1 mouse cellular context compared by ENCODE assay signal in the genomic region with DNA sequence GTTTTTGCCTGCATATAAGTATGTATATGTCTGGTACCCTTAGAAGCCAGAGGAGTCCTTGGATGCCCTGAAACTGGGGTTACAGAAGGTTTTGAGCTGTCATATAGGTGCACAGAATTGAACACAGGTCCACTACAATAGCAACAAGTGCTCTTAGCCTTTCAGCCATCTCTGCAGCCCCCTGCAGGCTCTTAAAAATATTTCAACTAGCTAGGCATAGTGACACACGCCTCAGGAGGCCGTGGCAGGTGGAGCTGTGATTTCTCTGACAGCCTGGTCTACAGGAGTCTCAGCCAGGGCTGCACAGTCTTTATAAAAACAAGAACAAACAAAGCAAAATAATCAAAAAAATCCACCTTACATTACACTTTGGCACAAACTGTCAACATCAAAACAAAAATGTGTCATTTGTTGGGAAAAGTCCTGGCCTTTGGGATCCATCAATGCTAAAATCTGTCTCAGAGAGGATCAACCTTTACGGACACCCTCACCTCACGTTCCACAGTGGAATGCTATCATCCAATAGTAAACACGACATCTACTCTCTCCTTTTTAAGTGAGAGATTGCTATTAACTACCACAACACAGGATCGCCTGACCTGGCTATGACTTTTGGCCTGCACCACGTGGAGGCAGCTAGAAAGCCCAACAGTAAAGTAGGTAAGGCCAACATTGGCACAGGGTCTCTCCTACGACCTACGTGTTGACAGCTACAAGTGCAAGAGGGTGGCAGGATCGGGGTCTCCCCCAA.
A peak's percentile ranks its signal among the peaks of the same experiment; 100 is the strongest.
TF ChIP-seq lines count a peak whose summit lies in the region.

No protein-coding gene starts in this region.

TF ChIP-seq in CH12.LX, 34 proteins besides CTCF, POLR2A, EP300 and RAD21 (continued from another document):
- peak; percentile 41; the same call in 1 of the 2 replicates for TF ChIP-seq MAX (IDR thresholded peaks at IDR 0.05; ENCODE audit: low read length)
